Mouse (Mus musculus) limb, embryonic 13.5 days (tissue): ENCODE data around the gene Pgm2l1. TPM values are rescaled to one million over a fixed set of nuclear protein-coding genes. Genes with fewer than 3 reads are reported as not detected.

Experiments used
- polyA plus RNA-seq: library from polyadenylated mRNA; unstranded; fragments of >200 nt; fragmentation: Nextera tagmentation; extraction: Ambion mirVana; gene quantifications from 2 replicates; pipeline ENCODE4 v1.2.1, GENCODE M21; 2015

Pgm2l1 gene
- polyA plus RNA-seq, 1 experiment from 2014 or later: 4.3 TPM

Other genes starting within 250 kb of the Pgm2l1 start
- 6.4 and 6.6 TPM in 2 replicates for gene Rnf169, start 246.9 kb upstream of the Pgm2l1 start, polyA plus RNA-seq
- gene Chrdl2, start 221.2 kb upstream of the Pgm2l1 start, polyA plus RNA-seq: 2.6 and 3.0 TPM in 2 replicates
- gene Pold3, start 105.8 kb upstream of the Pgm2l1 start, polyA plus RNA-seq: 74.0 and 75.5 TPM in 2 replicates
- gene Lipt2, start 68.1 kb upstream of the Pgm2l1 start, polyA plus RNA-seq: 24.8 and 28.8 TPM in 2 replicates
- 14.0 and 16.0 TPM in 2 replicates for gene Kcne3, start 50.9 kb upstream of the Pgm2l1 start, polyA plus RNA-seq
- 17.4 TPM in 2 replicates for gene P4ha3, start 58.1 kb downstream of the Pgm2l1 start, polyA plus RNA-seq
- 24.0 and 28.0 TPM in 2 replicates for gene C2cd3, start 144.8 kb downstream of the Pgm2l1 start, polyA plus RNA-seq
- 50.8 and 53.6 TPM in 2 replicates for gene Ppme1, start 144.9 kb downstream of the Pgm2l1 start, polyA plus RNA-seq
- gene Ucp3, start 245.6 kb downstream of the Pgm2l1 start, polyA plus RNA-seq: 0.08 TPM in 1 of 2 replicates, not detected in the other